Mouse (Mus musculus) megakaryocyte, embryonic 14.5 days (primary cell): ENCODE data around the gene Hepacam2. TPM values are rescaled to one million over a fixed set of nuclear protein-coding genes. Genes with fewer than 3 reads are reported as not detected.

Source experiments
- H3K27me3 ChIP-seq: replicated peaks from 2 replicates; pipeline ENCODE3; 2012; ENCODE audit warnings: inconsistent platforms
- H3K36me3 ChIP-seq: replicated peaks from 2 replicates; pipeline ENCODE3; 2012; ENCODE audit warnings: low read length, inconsistent platforms, mixed read lengths
- H3K4me1 ChIP-seq: 2 replicates; pipeline ENCODE4 v1.6.1; 2012; ENCODE audit warnings: inconsistent platforms
- H3K4me3 ChIP-seq: replicated peaks from 2 replicates; pipeline ENCODE3; 2012; ENCODE audit warnings: moderate library complexity, mild to moderate bottlenecking, inconsistent platforms
- H3K9me3 ChIP-seq: 2 replicates; pipeline ENCODE4 v1.6.1; 2012; ENCODE audit warnings: inconsistent platforms
- FLI1 ChIP-seq: IDR thresholded peaks from 2 replicates; pipeline ENCODE4 v1.6.1; 2012; ENCODE audit warnings: low read length, inconsistent platforms, mixed read lengths
- GATA1 ChIP-seq: IDR thresholded peaks from 3 replicates; pipeline ENCODE4 v1.6.1; 2012; ENCODE audit warnings: mixed read lengths, low read length, inconsistent platforms, borderline replicate concordance
- polyA plus RNA-seq: library from polyadenylated mRNA; stranded (reverse); fragments of >175 nt; gene quantifications from 2 replicates; pipeline ENCODE4 v1.2.3, GENCODE M21; 2012; ENCODE audit warnings: low replicate concordance; ENCODE audit not compliant: insufficient read depth

The Hepacam2 gene
- polyA plus RNA-seq, 1 experiment: not detected

- H3K4me3 ChIP-seq: no peak overlapping the region
- H3K9me3 ChIP-seq: no peaks in the 10 kb centered on the region
- TF ChIP-seq FLI1 (no peak), GATA1 (no peak)
- H3K27me3 ChIP-seq: no peaks in the 10 kb centered on the region
- peaks cover 8% of the 10 kb centered on the region for H3K4me1 ChIP-seq
- peaks cover 5% of the 10 kb centered on the region for H3K36me3 ChIP-seq
Observed at GRCm38 (mm10) chr6:3507078-3507477, 9.0 kb upstream of the Hepacam2 start.

GRCm38 (mm10) chr6:3505289-3505688, 7.2 kb upstream of the Hepacam2 start:
- H3K4me3 ChIP-seq: no peak overlapping the region
- peaks cover 14% of the 10 kb centered on the region for H3K4me1 ChIP-seq
- TF ChIP-seq FLI1: no peak
- no peak for TF ChIP-seq GATA1
- H3K9me3 ChIP-seq: no peaks in the 10 kb centered on the region
- H3K27me3 ChIP-seq: no peaks in the 10 kb centered on the region
- H3K36me3 ChIP-seq: peaks cover 5% of the 10 kb centered on the region

- TF ChIP-seq GATA1: no peak
- no peak for TF ChIP-seq FLI1
- peaks cover under 1% of the 10 kb centered on the region for H3K36me3 ChIP-seq
Observed at GRCm38 (mm10) chr6:3500286-3500685, 2.2 kb upstream of the Hepacam2 start.

GRCm38 (mm10) chr6:3496210-3496609, 1.9 kb downstream of the Hepacam2 start:
- H3K27me3 ChIP-seq: no peaks in the 10 kb centered on the region
- no peaks in the 10 kb centered on the region for H3K36me3 ChIP-seq
- H3K4me1 ChIP-seq: peaks cover 23% of the 10 kb centered on the region
- no peak for TF ChIP-seq GATA1
- no peak overlapping the region for H3K4me3 ChIP-seq
- H3K9me3 ChIP-seq: no peaks in the 10 kb centered on the region

More at GRCm38 (mm10) chr6:3500286-3500685, 2.2 kb upstream of the Hepacam2 start:
- H3K27me3 ChIP-seq: no peaks in the 10 kb centered on the region
- H3K4me3 ChIP-seq: no peak overlapping the region
- peaks cover 26% of the 10 kb centered on the region for H3K4me1 ChIP-seq
- no peaks in the 10 kb centered on the region for H3K9me3 ChIP-seq

GRCm38 (mm10) chr6:3494285-3494684, 3.8 kb downstream of the Hepacam2 start:
- Histone ChIP-seq H3K4me1 (peaks cover 10% of the 10 kb centered on the region), H3K9me3 (no peaks in the 10 kb centered on the region), H3K36me3 (no peaks in the 10 kb centered on the region), H3K27me3 (no peaks in the 10 kb centered on the region), H3K4me3 (no peak overlapping the region)
- TF ChIP-seq FLI1 (no peak), GATA1 (no peak)

GRCm38 (mm10) chr6:3487355-3487754, 10.7 kb downstream of the Hepacam2 start:
- no peaks in the 10 kb centered on the region for H3K27me3 ChIP-seq
- no peak for TF ChIP-seq GATA1
- no peak for TF ChIP-seq FLI1
- no peaks in the 10 kb centered on the region for H3K36me3 ChIP-seq
- H3K4me3 ChIP-seq: no peak overlapping the region
- H3K9me3 ChIP-seq: no peaks in the 10 kb centered on the region
- no peaks in the 10 kb centered on the region for H3K4me1 ChIP-seq

GRCm38 (mm10) chr6:3485133-3485532, 13.0 kb downstream of the Hepacam2 start:
- no peaks in the 10 kb centered on the region for H3K27me3 ChIP-seq
- H3K36me3 ChIP-seq: no peaks in the 10 kb centered on the region
- H3K4me3 ChIP-seq: no peak overlapping the region
- no peak for TF ChIP-seq FLI1
- no peak for TF ChIP-seq GATA1
- no peaks in the 10 kb centered on the region for H3K4me1 ChIP-seq
- no peaks in the 10 kb centered on the region for H3K9me3 ChIP-seq

GRCm38 (mm10) chr6:3481705-3482104, 16.4 kb downstream of the Hepacam2 start:
- no peak for TF ChIP-seq FLI1
- no peak for TF ChIP-seq GATA1
- H3K9me3 ChIP-seq: no peaks in the 10 kb centered on the region
- no peak overlapping the region for H3K4me3 ChIP-seq
- H3K36me3 ChIP-seq: no peaks in the 10 kb centered on the region
- H3K4me1 ChIP-seq: no peaks in the 10 kb centered on the region
- H3K27me3 ChIP-seq: no peaks in the 10 kb centered on the region

GRCm38 (mm10) chr6:3479853-3480252, 18.2 kb downstream of the Hepacam2 start:
- no peaks in the 10 kb centered on the region for H3K36me3 ChIP-seq
- no peaks in the 10 kb centered on the region for H3K9me3 ChIP-seq
- H3K27me3 ChIP-seq: no peaks in the 10 kb centered on the region
- no peaks in the 10 kb centered on the region for H3K4me1 ChIP-seq
- TF ChIP-seq FLI1 (no peak), GATA1 (no peak)
- no peak overlapping the region for H3K4me3 ChIP-seq

GRCm38 (mm10) chr6:3476299-3476698, 21.8 kb downstream of the Hepacam2 start:
- TF ChIP-seq FLI1 (no peak), GATA1 (no peak)
- Histone ChIP-seq H3K9me3 (no peaks in the 10 kb centered on the region), H3K4me3 (no peak overlapping the region), H3K4me1 (no peaks in the 10 kb centered on the region), H3K36me3 (no peaks in the 10 kb centered on the region), H3K27me3 (no peaks in the 10 kb centered on the region)

GRCm38 (mm10) chr6:3470706-3471105, 27.4 kb downstream of the Hepacam2 start:
- Histone ChIP-seq H3K27me3 (no peaks in the 10 kb centered on the region), H3K36me3 (no peaks in the 10 kb centered on the region), H3K9me3 (no peaks in the 10 kb centered on the region), H3K4me1 (no peaks in the 10 kb centered on the region), H3K4me3 (no peak overlapping the region)
- TF ChIP-seq FLI1 (no peak), GATA1 (no peak)
